Mouse (Mus musculus) hematopoietic stem cell, adult 5-6 weeks (primary cell): ENCODE measurements at regions not wholly inside any gene's neighbourhood (a gene's known extent, or its start where the extent isn't known, plus 50 kb on each side); places are given as distances from the start of the nearest gene placed in this dataset.

Experiments
- ATAC-seq, 2 experiments: fragments of 125-278 bp in 1 of 2; replicated peaks in 1 of 2; 2 replicates each; pipeline ENCODE4 v1.8.0; 2016 to 2017; ENCODE audit warnings: inconsistent platforms in 2 of 2, mild to moderate bottlenecking in 2 of 2, moderate number of reproducible peaks in 2 of 2, low read depth in 1 of 2, moderate TSS enrichment in 1 of 2; ENCODE audit not compliant: low FRiP score in 2 of 2, poor library complexity in 2 of 2, severe bottlenecking in 2 of 2, insufficient read depth in 1 of 2, low TSS enrichment in 1 of 2

- peak; percentile 75 to 94 for ATAC-seq
These were observed 453.7 kb upstream of the Cylc2 start for GRCm38 (mm10) chr4:50762759-50763158.

- 0 out of 4 replicates have a peak, but pooled peaks have one; percentile 25 to 29 for ATAC-seq
These were observed 452.6 kb upstream of the Cylc2 start for GRCm38 (mm10) chr4:50763914-50764313.

GRCm38 (mm10) chr4:50772456-50772855 is 444.0 kb upstream of the Cylc2 start:
- ATAC-seq, result peak; percentile 85 to 96
